Mouse (Mus musculus) neural tube, embryonic 10.5 days (tissue): Measurements from ENCODE around the gene Rnf130.

Experiments
- DNase-seq: peaks from one replicate; pipeline ENCODE4 v3.0.0-alpha.2; 2017; ENCODE audit warnings: low spot score; ENCODE audit errors: extremely low spot score

Rnf130 gene

GRCm38 (mm10) chr11:50132265-50132664 is 107.1 kb downstream of the Rnf130 start:
- DNase-seq, result no peak

- DNase-seq, result no peak
Measured at GRCm38 (mm10) chr11:50134136-50134859, 109.2 kb downstream of the Rnf130 start.

GRCm38 (mm10) chr11:50138206-50138822 is 113.2 kb downstream of the Rnf130 start:
- no peak for DNase-seq

GRCm38 (mm10) chr11:50139571-50139970 is 114.4 kb downstream of the Rnf130 start:
- DNase-seq, result no peak

- DNase-seq, result no peak
Measured at GRCm38 (mm10) chr11:50145529-50145928, 120.4 kb downstream of the Rnf130 start.

GRCm38 (mm10) chr11:50146121-50146520 is 121.0 kb downstream of the Rnf130 start:
- DNase-seq, result no peak

GRCm38 (mm10) chr11:50147267-50147957 is 122.3 kb downstream of the Rnf130 start:
- no peak for DNase-seq

GRCm38 (mm10) chr11:50147958-50148476 is 122.9 kb downstream of the Rnf130 start:
- no peak for DNase-seq

- DNase-seq, result no peak
Measured at GRCm38 (mm10) chr11:50149200-50149599, 124.1 kb downstream of the Rnf130 start.

- no peak for DNase-seq
Measured at GRCm38 (mm10) chr11:50149603-50150150, 124.5 kb downstream of the Rnf130 start.

- no peak for DNase-seq
Measured at GRCm38 (mm10) chr11:50151374-50151773, 126.2 kb downstream of the Rnf130 start.

GRCm38 (mm10) chr11:50154166-50154565 is 129.0 kb downstream of the Rnf130 start:
- DNase-seq, result no peak
